24 mouse cellular contexts compared by ENCODE assay signal in the genomic region with DNA sequence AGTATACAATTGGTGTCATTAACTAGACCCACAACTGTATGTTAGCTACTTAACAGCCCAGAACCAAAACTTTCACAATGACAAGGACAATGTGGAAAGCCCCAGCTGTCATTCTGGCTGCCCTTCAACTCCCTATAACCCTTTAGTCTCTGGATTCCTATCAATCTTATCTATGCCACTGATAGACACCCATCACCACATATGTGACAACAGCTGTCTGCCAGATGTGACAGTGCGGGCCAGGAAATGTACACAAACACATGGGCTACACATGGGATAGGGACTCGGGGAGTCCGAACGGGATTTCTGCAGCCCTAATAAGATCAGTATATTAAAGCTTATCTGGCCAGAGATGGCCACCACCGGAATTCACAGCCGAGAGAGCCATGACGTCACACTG.
DNase-seq lines count a peak whose midpoint lies in the region; ATAC-seq lines count a peak whose summit lies in the region.
"Had no signal": no experiment of that assay in that cellular context is flagged by ENCODE, and none has a peak within 500 bp of the region (broad histone marks: within the 10 kb centered on the region; RNA-seq: fewer than 3 reads in every experiment).

No protein-coding gene starts in this region.

- no peak overlapping the region for H3K4me3 ChIP-seq in lung, embryonic 15.5 days
- no peak overlapping the region for H3K4me3 ChIP-seq in midbrain, embryonic 11.5 days (ENCODE audit: low read depth, low read length)
- H3K4me3 ChIP-seq: embryonic facial prominence, embryonic 13.5 days; erythroblast, embryonic 14.5 days; forebrain, embryonic 12.5 days; forebrain, embryonic 15.5 days; heart, adult 2 months; hindbrain, embryonic 12.5 days; hindbrain, embryonic 15.5 days had no signal

- no peak overlapping the region for H3K4me2 ChIP-seq in lung, embryonic 15.5 days
- H3K4me2 ChIP-seq in midbrain, embryonic 11.5 days, result no peak overlapping the region
- H3K4me2 ChIP-seq: embryonic facial prominence, embryonic 13.5 days; forebrain, embryonic 12.5 days; forebrain, embryonic 15.5 days; heart, embryonic 11.5 days; hindbrain, embryonic 12.5 days; hindbrain, embryonic 15.5 days had no signal

- H3K27ac ChIP-seq in lung, embryonic 15.5 days, result no peak overlapping the region
- H3K27ac ChIP-seq in midbrain, embryonic 11.5 days (ENCODE audit: low read depth, low read length), result no peak overlapping the region
- H3K27ac ChIP-seq: embryonic facial prominence, embryonic 13.5 days; forebrain, embryonic 12.5 days; forebrain, embryonic 15.5 days; heart, adult 2 months; hindbrain, embryonic 12.5 days; hindbrain, embryonic 15.5 days had no signal

- peak; percentile 51; the same call in 1 of the 2 replicates for ATAC-seq in lung, embryonic 15.5 days (ENCODE audit: borderline replicate concordance, extremely low read depth, low FRiP score, low TSS enrichment)
- ATAC-seq in midbrain, embryonic 11.5 days (ENCODE audit: low FRiP score), result no peak
- ATAC-seq: forebrain, embryonic 15.5 days; Patski had no signal

- H3K9me3 ChIP-seq in lung, embryonic 15.5 days, result no peaks in the 10 kb centered on the region
- H3K9me3 ChIP-seq in midbrain, embryonic 11.5 days (ENCODE audit: control insufficient read depth, low read length), result no peaks in the 10 kb centered on the region
- H3K9me3 ChIP-seq: embryonic facial prominence, embryonic 13.5 days; forebrain, embryonic 12.5 days; forebrain, embryonic 15.5 days; G1E; hindbrain, embryonic 12.5 days; hindbrain, embryonic 15.5 days had no signal

- peak; percentile 87 for DNase-seq in heart, adult 11 months
- no peak for DNase-seq in heart, adult 8-10 months (ENCODE audit: low spot score)
- DNase-seq in lung, postnatal 14 days, result no peak
- DNase-seq in lung, postnatal 10 days, result peak; percentile 16
- DNase-seq in lung, postnatal 36 days, result no peak
- no peak for DNase-seq in left cerebral cortex, adult 11 months (ENCODE audit: low spot score)
- no peak for DNase-seq in midbrain, embryonic 11.5 days (ENCODE audit: low spot score, missing footprints)
- DNase-seq: adrenal gland, postnatal 10 days; adrenal gland, postnatal 36 days; cerebellum, adult 18-20 months; cerebellum, adult 9-10 months; cerebellum, postnatal 14 days; gastrocnemius, postnatal 25 days; heart, adult 2 months had no signal

- 36% methylated on average over 7 of the region's 7 CpGs for WGBS in lung, embryonic 15.5 days
- 83% methylated on average over 7 of the region's 7 CpGs for WGBS in midbrain, embryonic 11.5 days

- H3K27me3 ChIP-seq in lung, embryonic 15.5 days, result no peaks in the 10 kb centered on the region
- H3K27me3 ChIP-seq in midbrain, embryonic 11.5 days (ENCODE audit: control insufficient read depth, insufficient read depth, low read length), result no peaks in the 10 kb centered on the region
- H3K27me3 ChIP-seq: embryonic facial prominence, embryonic 13.5 days; forebrain, embryonic 15.5 days; hindbrain, embryonic 12.5 days; hindbrain, embryonic 15.5 days; Patski had no signal

- H3K36me3 ChIP-seq in lung, embryonic 15.5 days, result peaks cover 4% of the 10 kb centered on the region; the same call in 1 of the 2 replicates
- H3K36me3 ChIP-seq in midbrain, embryonic 11.5 days (ENCODE audit: control insufficient read depth, insufficient read depth, low read length), result no peaks in the 10 kb centered on the region
- H3K36me3 ChIP-seq: forebrain, embryonic 12.5 days; hindbrain, embryonic 12.5 days had no signal

- H3K4me1 ChIP-seq in lung, embryonic 15.5 days, result peaks cover 40% of the 10 kb centered on the region
- H3K4me1 ChIP-seq in midbrain, embryonic 11.5 days (ENCODE audit: control insufficient read depth, insufficient read depth, low read length), result peaks cover 10% of the 10 kb centered on the region

- H3K9ac ChIP-seq in lung, embryonic 15.5 days, result no peak overlapping the region
- H3K9ac ChIP-seq in midbrain, embryonic 11.5 days (ENCODE audit: low read length), result no peak overlapping the region
- H3K9ac ChIP-seq: embryonic facial prominence, embryonic 13.5 days; forebrain, embryonic 12.5 days; forebrain, embryonic 15.5 days; hindbrain, embryonic 12.5 days; hindbrain, embryonic 15.5 days had no signal

Comparison
In these comparisons a context has a peak if more than half of its experiments do, and no peak if none do; other contexts are left out.
1. DNase-seq: peak in heart, adult 11 months (single experiment) and lung, postnatal 10 days (single experiment); none in heart, adult 8-10 months (single experiment), lung, postnatal 14 days (single experiment), lung, postnatal 36 days (single experiment), left cerebral cortex, adult 11 months (single experiment) and midbrain, embryonic 11.5 days (single experiment).